Mouse (Mus musculus): ENCODE measurements around the gene Fhit.

- TF ChIP-seq CTCF (IDR thresholded peaks at IDR 0.05; ENCODE audit: insufficient read depth, low read length): no peak
- no peak for TF ChIP-seq POLR2A (IDR thresholded peaks at IDR 0.05; ENCODE audit: borderline replicate concordance, extremely low read depth, low read depth, low read length)
These were observed 1529.3 kb downstream of the Fhit start for GRCm38 (mm10) chr14:9632537-9632936.
